Mouse (Mus musculus) testis, adult 2 months (tissue): Measurements from ENCODE around the gene Myb. TPM values are rescaled to one million over a fixed set of nuclear protein-coding genes. Genes with fewer than 3 reads are reported as not detected.

ENCODE experiments used
- H3K27ac ChIP-seq: fragments of 200-500 bp; 2 replicates; pipeline ENCODE4 v1.5.1; 2012; ENCODE audit warnings: low read depth, low read length; ENCODE audit not compliant: control insufficient read depth, insufficient read depth
- H3K27me3 ChIP-seq: fragments of 200-500 bp; 2 replicates; pipeline ENCODE4 v1.6.1; 2012; ENCODE audit warnings: mild to moderate bottlenecking, low read length, moderate library complexity; ENCODE audit not compliant: control insufficient read depth, insufficient read depth
- H3K36me3 ChIP-seq: fragments of 200-500 bp; 2 replicates; pipeline ENCODE4 v1.6.1; 2012; ENCODE audit warnings: mild to moderate bottlenecking, low read length; ENCODE audit not compliant: control insufficient read depth, insufficient read depth
- H3K4me1 ChIP-seq: fragments of 200-500 bp; 2 replicates; pipeline ENCODE4 v1.6.1; 2012; ENCODE audit warnings: low read length; ENCODE audit not compliant: control insufficient read depth, insufficient read depth
- H3K4me3 ChIP-seq: fragments of 200-500 bp; 2 replicates; pipeline ENCODE4 v1.5.1; 2012; ENCODE audit warnings: low read depth, mild to moderate bottlenecking, low read length, moderate library complexity, mixed read lengths; ENCODE audit not compliant: control insufficient read depth
- CTCF ChIP-seq: fragments of 200-500 bp; IDR thresholded peaks from 2 replicates; pipeline ENCODE4 v1.5.1; 2012; ENCODE audit warnings: low read depth, mild to moderate bottlenecking, inconsistent platforms, low read length, moderate library complexity; ENCODE audit not compliant: control insufficient read depth, insufficient read depth, insufficient replicate concordance
- POLR2A ChIP-seq: fragments of 200-500 bp; IDR thresholded peaks from 2 replicates; pipeline ENCODE4 v1.6.1; 2012; ENCODE audit warnings: low read depth, mild to moderate bottlenecking, inconsistent platforms, low read length, moderate library complexity; ENCODE audit not compliant: control insufficient read depth
- polyA plus RNA-seq: library from polyadenylated mRNA; depleted of rRNA; stranded (reverse); fragments of >200 nt; gene quantifications from 2 replicates; pipeline ENCODE4 v1.2.3, GENCODE M21; 2012; rRNA removed

Myb gene
- polyA plus RNA-seq, result 0.19 and 0.36 TPM in 2 replicates

DNA sequence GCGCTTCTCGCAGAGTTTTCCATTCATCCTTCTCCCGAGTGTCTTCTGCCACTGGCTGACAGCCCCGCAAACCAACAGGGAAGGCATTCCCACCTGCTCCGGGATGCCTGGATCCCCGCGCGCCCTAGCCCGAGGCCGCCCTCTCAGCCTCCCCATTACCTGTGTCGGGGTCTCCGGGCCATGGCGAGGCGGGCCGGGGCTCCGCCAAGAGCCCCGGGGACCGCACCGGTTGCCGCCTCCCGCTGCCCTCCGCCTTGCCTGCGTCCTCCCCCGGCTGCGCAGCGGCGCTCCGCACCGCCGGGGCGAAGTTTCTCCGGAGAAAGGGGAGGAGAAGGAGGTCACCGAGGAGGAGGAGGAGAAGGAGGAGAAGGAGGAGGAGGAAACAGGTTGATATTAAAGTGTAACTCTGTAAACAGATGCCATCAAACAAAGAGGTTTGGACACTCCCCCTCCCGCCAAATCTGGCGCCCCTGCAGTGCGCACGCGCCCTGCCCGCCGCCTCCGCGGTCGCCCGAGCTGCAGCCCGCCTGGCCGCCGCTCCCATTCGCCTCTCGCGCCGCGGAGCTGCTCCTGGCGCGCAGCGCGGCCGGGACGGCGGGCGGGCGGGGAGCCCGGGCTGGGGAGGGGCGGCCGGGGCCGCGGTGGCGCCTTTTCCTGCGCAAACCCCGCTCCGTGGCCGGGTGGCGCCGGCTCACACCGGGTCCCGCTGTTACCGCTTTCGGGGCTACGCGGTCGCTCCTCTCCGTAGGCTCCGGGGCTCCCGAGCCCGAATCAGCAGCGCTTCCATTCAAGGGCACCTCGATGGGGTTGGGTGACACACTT, at the start of gene Myb:
TSS of gene Myb (minus strand) at position 448 of the 822 bp plus-strand sequence.
- Histone ChIP-seq H3K27ac (no peak within 1 kb of the TSS), H3K27me3 (peaks cover 4% of the 10 kb centered on the region; the same call in 1 of the 2 replicates)
- TF ChIP-seq POLR2A (no peak), CTCF (no peak)

DNA sequence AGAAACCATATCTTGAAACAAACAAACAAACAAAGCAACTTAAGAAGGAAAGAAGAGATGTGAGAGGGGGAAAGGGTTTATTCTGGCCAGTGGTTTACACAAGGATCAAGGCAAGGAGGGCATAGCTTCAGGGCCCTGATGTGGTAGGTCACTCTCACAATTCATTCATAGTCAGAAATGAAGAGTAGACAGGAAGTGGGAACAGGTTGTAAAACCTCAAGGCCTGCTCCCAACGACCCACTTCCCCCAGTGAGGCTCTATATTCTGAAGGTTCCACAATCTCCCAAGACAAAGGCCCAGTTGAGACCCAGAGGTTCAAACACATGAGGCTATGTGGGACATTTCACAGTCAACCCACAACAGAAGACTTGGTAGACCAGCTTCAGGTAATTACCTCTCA, 46.6 kb upstream of the Myb start:
- no peak for TF ChIP-seq CTCF
- no peaks in the 10 kb centered on the region for H3K36me3 ChIP-seq
- H3K27ac ChIP-seq, result no peak overlapping the region

More for the DNA sequence above, at the start of gene Myb:
- Histone ChIP-seq H3K4me3 (peak within 1 kb of the TSS; percentile 77), H3K4me1 (peaks cover 20% of the 10 kb centered on the region), H3K36me3 (no peaks in the 10 kb centered on the region)

DNA sequence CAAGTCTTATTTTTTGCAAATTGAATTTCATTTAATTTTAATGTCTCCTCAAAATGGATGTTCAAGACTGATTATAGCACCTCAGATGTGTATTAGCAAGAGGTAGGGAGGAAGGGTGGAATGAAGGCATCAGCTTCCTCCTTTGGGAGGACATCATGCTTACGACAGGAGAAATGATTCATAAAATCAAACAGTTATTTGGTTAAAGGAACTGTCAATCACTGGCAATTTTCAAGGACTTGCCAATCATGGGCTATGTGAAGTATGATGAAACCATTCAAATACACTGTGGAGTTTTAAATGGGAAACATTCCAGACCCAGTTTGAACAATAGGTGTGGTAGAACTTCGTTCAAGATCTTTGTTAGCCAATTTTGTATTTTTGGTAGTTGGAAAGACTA, 45.4 kb upstream of the Myb start:
- no peak overlapping the region for H3K4me3 ChIP-seq
- no peaks in the 10 kb centered on the region for H3K4me1 ChIP-seq
- no peak for TF ChIP-seq POLR2A
- TF ChIP-seq CTCF, result no peak
- H3K27me3 ChIP-seq, result no peaks in the 10 kb centered on the region
- H3K36me3 ChIP-seq, result no peaks in the 10 kb centered on the region
- H3K27ac ChIP-seq, result no peak overlapping the region

More for the DNA sequence above, 46.6 kb upstream of the Myb start:
- Histone ChIP-seq H3K4me3 (no peak overlapping the region), H3K27me3 (no peaks in the 10 kb centered on the region), H3K4me1 (no peaks in the 10 kb centered on the region)

DNA sequence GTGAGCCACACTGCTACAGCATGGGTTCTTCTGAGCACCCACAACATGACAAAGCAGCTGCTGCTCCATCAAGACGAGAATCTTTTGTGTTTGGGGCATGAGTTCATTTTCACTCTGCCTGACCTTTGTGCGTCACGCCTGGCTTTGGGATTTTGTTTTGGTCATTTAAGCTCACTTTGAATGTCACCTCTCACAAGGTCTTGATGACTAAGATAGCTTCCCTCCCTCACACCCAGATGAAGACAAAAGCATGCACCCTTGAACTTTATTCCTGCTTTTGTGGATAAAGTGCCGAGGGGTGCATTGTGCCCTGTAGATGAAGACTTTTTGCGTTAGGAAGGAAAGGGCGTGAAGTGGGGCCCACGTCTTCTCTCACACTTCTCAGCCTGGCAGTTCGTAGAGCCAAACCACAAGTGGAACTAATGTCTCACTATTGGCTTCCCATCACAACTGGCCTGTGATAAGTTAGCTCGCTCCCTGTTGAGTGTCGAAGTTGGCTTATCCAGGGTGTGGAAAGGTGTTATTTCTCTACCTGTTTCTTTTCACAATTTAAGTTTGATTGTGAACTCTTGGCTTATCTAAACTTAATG, 43.8 kb upstream of the Myb start:
- no peaks in the 10 kb centered on the region for H3K27me3 ChIP-seq
- no peak overlapping the region for H3K27ac ChIP-seq
- H3K4me1 ChIP-seq, result no peaks in the 10 kb centered on the region
- no peak overlapping the region for H3K4me3 ChIP-seq
- H3K36me3 ChIP-seq, result no peaks in the 10 kb centered on the region
- no peak for TF ChIP-seq POLR2A
- no peak for TF ChIP-seq CTCF

DNA sequence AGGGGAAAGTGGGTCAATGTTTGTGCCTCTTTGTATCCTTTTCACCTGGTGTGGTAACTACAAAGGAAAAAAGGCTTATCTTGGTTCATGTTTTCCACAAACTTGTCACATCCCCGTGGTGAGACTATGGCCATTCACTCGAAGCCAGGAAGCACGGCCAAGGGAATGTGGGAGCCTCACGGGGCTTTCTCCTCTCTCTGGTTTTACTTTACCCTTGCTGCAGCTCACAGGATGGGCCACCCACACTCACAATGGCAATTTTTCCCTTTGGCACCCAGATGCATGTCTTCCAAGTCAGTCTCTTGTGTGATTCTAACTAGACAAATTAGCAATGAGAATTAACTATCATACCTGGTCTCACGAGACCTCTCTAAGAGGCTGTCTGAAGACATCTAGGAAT, 43.1 kb upstream of the Myb start:
- no peak for TF ChIP-seq CTCF
- TF ChIP-seq POLR2A, result no peak

DNA sequence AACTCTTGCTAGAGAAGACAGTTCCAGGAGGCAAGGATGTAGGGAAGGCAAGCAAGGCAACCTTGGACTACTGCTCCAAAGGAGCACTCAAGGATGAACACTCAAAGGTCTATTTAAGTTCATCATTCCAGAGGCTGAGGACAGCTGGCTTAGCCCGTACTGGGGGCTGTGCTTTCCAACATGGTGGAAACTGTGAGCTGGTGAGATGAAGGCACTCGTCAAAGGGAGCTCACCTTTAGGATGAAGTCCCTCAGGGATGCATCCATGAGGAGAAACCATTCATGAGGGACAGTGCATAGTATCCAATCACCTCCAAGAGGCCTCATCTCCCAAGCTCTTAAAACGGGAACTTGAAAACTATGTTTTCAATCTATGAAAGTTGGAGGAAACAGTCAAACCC, 42.7 kb upstream of the Myb start:
- H3K4me1 ChIP-seq, result no peaks in the 10 kb centered on the region
- H3K27me3 ChIP-seq, result no peaks in the 10 kb centered on the region
- H3K36me3 ChIP-seq, result no peaks in the 10 kb centered on the region
- H3K4me3 ChIP-seq, result no peak overlapping the region
- TF ChIP-seq CTCF (no peak), POLR2A (no peak)
- no peak overlapping the region for H3K27ac ChIP-seq

More for the DNA sequence above, 43.1 kb upstream of the Myb start:
- Histone ChIP-seq H3K4me3 (no peak overlapping the region), H3K4me1 (no peaks in the 10 kb centered on the region), H3K27me3 (no peaks in the 10 kb centered on the region), H3K27ac (no peak overlapping the region), H3K36me3 (no peaks in the 10 kb centered on the region)

DNA sequence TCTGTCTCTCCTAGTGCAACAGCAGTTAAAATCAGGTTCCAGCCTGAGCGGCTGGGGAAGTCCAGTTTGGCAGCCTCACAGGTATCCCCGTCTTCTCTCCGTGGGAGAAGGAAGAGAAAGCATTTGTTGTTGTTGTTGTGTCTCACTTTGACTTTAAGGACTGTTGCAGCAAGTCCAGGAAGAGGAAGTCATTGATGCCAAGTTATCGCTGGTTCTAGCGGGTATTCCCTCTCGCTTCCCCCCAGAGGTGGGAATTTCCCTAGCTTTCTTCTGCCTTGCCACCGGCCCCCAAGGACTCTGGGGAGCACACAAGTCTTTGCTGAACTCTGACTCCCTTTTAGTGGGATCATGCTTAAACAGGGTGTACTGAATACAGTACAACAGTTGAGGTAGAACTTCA, 40.0 kb upstream of the Myb start:
- TF ChIP-seq CTCF, result no peak
- no peak for TF ChIP-seq POLR2A
- Histone ChIP-seq H3K4me1 (no peaks in the 10 kb centered on the region), H3K27me3 (no peaks in the 10 kb centered on the region)

More for the DNA sequence above, 40.0 kb upstream of the Myb start:
- Histone ChIP-seq H3K36me3 (no peaks in the 10 kb centered on the region), H3K4me3 (no peak overlapping the region), H3K27ac (no peak overlapping the region)
